Mouse (Mus musculus): ENCODE data around the gene Cd2.

- TF ChIP-seq CTCF (IDR thresholded peaks at IDR 0.05) = peak; percentile 98
- TF ChIP-seq EP300 (IDR thresholded peaks at IDR 0.05; ENCODE audit: insufficient read depth, low read depth, low read length) = peak; percentile 98
- no peak for TF ChIP-seq POLR2A (IDR thresholded peaks at IDR 0.05; ENCODE audit: insufficient read depth, low read depth, low read length)
Measured at GRCm38 (mm10) chr3:101295366-101295867, 7.7 kb upstream of the Cd2 start.

Data from heart, adult 2 months (tissue).